Mouse (Mus musculus) adipocyte (in vitro differentiated cells): ENCODE results near the gene Ercc1.

ENCODE experiments used
- DNase-seq: peaks from one replicate; pipeline ENCODE4 v3.0.0-alpha.2; 2016; ENCODE audit warnings: low spot score

The Ercc1 gene

DNA sequence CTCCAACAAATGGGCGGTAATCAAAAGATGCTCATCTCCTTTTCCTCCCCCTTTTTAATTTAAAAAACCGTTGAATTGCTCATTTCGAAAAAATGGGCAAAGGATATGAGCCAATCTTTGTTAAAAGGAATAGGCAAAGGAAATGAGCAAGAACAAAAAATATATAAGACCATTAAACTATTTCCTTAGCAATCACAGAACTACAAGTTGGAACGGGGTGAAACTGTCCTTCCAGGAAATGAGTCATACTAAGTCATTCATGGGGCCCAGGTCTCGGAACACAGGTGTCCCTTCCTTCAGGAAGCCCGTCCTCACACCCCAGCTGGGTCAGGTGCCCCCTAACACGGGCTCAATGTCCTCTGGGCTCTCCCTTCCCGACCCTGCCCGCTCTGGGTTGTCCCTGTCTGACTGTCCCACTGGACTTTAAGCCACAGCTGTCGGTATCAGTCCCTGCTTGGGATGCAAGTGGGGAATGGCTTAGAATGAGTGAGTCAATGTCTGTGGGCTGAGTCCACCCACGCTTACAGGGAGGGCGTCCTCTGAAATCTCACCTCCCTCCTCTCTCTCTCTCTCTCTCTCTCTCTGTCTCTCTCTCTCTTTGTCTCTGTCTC is at the start of gene Ercc1:
TSS of gene Ercc1 (plus strand) at position 542 of the 611 bp plus-strand sequence.
- no peak for DNase-seq

DNA sequence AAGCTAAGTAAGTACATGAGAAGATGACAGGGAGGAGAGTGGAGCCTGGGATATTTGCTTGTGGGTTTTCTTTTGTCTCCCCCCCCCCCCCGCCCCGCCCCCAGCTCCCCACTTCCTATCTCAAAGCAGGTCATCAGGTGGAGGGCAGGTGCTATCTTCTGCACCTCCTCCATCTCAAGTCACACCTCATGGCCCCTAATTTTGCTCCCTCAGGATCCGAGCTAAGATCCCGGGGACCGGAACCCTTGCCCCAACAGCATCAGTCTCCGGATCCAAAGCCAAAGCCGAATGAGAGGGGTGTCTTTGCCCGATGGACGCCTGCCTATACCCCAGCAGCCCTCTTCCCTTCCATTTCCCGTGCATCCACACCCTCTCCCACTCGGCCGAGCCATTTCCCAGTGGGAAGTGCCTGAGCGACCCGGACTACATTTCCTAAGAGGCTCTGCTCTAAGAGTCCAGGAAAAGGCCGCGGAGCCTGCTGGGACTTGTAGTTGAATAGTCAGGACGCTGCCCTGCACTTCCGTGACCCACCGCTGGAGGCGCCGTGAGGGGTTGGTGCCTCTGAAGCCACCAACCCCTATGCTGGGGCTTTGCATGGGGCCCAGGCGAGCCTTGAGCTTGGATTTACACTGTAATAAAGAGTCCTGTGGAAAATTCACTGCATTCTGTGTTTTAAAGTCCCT is 48.9 kb upstream of the Ercc1 start:
- peak; percentile 91 for DNase-seq

DNA sequence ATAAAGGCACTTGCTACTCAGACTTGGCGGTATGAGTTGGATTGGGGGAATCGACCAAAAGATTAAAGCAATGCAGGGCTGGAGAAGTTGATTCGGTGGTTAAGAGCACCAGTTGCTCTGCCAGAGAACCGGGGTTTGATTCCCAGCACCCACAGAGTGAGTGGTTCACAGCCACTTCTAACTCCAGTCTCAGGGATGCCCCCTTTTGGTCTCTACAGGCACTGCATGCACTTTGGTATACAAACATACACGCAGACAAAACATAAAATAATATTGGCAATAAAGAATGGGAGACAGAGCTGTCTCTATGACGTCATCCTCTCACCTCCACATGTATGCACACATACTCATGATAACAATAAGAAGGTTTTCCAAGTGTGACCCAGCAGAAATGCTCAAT is 47.5 kb upstream of the Ercc1 start:
- no peak for DNase-seq

DNA sequence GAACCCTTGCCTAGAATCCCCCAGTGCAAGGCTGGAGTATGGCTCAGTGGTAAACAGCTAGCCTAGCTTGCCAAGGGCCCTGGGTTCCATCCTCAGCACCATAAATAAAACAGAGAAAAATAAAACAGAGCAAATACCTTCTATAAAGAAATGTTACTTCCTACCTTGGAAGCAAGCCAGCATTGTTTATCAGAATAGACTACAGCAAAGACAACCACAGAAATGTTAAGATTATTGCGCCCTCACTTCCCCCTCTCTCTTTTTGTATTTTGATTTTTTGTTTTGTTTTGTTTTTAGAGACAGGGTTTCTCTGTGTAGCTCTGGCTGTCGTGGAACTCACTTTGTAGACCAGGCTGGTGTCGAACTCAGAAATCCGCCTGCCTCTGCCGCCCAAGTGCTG is 46.8 kb upstream of the Ercc1 start:
- DNase-seq = no peak

DNA sequence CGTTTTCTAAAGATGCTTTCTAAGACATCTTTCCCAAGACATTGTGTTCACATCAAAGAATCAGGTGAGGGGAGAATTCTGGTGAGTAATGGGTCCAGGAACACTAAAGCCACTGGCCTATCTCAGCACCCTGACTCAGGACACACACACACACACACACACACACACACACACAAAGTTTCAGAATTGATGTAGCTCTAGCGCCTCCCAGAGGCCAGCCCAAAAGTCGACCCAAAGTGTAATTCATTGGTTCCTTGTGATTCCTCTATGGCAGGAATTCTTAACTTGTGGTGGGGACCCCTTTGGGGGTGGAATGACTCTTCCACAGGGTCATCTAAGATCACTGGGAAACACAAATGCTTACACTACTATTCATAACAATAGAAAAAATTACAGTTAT is 45.4 kb upstream of the Ercc1 start:
- peak; percentile 69 for DNase-seq

DNA sequence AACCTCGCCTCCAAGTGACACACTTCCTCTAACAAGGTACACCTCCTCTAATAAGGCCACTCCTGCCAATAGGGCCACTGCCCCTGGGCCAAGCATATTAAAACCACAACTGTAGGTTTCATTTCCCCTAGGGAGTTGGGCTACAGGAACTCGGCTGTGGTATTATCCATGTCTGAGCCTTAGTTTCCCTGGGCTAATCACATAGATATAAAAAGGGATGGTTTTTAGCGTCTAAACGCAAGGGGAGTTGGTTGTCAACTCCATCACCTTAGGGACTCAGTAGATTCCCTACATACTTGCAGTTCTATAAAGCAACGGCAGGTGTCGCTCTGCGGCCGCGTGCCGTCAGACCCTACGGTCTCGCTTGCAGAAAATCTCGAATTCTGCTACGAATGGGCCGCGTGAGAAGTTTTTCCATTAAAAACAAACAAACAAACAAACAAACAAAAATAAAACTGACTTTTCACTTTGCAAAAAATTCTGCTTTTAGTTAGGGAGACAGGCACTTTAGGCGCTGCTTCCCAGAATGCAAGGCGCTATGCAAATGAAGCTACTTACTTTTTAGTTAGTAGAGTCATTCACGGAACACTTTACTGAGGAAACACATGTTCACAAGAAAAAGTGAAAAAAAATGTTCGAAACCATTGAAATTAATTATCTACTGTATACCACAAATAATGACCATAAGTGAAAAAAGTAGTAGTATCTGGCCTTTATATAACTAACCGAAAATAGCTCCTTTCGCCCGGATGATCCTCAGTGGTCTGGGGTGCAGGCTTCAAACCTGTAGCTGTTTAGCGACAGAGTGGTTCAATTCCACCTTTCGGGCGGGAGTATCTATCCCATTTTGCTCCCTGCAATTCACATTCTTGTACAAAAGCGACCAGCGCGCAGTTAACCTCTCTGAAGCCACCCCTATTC is 43.8 kb upstream of the Ercc1 start:
- peak; percentile 76 for DNase-seq

DNA sequence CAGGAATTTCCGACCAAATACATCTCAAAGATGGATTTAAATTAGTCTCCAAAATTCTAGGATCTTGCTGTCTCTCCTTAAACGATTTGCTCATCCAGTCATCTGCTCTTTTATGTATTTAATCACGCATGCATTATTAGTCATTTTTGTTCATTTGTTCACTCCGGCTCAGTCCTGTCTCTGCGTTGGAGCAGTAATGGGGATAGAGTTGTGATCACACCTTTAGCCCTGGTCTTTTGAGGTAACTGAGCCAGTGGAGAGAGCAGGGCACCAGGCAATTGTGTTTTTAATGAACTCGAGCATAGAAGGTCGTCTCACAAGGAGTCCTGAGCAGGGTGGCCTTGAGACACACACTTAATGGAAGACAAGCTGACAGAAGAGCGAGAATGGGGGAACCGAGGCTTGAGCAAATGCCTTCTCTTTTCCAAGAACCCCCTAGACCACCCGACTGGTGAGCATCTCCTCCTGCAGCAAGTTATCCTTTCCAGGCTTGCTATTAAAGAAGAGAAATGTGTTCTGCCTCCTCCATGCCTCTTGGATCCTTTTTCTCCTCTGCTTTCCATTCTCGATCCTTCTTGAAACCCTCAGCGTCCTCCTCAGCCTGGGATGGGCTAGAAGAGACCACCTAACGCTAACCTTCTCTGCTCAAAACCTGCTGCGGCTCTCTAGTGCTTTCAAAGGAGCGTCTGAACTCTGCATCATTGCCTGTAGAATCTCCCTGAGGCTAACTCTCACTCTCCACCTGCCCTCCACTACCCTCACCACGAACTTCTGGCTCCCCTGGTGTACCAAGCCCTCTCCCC is 42.9 kb upstream of the Ercc1 start:
- DNase-seq = no peak

DNA sequence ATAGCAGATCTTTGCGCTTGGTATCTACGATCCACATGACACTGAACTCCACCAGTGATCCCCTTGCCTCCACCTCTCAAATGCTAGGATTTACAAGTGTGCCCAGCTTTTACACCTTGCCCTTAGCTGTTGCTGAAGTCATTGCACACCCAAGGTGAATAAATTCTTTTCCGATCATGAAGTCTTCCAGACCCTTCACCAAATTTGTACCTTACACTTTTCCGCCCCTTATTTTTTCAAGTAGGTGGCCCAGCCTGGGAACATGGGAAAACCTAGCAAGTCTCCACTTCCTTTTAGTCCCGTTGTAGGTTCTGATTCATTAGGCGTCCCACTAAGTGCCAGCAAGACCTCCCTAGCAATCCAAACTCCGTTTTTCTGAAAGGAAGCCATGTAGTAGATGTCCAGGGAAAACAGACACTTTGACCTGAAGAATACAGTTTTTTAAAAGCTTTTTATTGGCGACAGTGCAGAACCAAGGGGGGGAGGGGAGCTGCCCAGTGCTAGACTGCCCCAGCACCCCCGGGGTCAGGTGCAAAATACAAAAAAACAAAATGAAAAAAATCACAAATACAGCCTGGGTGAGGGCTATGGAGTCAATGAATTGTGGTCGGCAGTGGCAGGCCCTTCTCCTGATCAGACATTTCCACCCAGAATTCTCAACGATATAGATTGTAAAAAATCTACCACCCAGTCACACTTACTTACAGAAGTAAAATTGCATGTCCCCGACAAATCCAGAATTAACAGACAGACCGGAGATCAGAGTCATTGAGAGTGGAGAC is 42.1 kb upstream of the Ercc1 start:
- no peak for DNase-seq

DNA sequence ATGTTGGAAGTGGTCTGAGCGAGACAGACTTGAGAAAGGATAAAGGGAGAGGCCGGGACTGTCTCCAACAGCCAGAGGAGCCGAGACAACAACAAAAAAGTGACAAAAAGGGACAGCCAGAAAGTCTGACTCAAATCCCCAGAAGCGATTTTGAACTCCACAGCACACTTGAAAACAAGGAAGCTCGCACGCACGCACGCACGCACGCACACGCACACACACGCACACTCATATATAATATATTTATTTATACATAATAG is 41.6 kb upstream of the Ercc1 start:
- no peak for DNase-seq

DNA sequence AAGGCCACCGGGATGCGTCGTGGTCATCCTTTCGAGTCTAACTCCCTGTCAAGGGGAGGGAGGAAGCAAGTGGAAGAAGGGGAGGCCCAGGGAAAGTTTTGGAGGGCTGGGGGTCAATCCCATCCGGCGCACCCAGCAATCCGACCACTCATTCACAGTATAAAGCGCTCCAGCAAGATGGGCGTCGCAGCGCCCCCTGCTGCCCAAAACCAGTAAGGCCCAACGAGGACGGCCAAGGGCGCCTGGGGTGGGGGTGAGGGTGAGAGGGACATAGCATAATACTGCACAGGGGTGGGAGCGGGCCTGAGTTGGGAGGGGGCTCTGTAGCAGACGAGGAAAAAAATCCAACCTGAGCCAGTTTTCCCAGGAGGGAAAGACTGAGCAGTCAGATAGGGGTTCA is 40.8 kb upstream of the Ercc1 start:
- DNase-seq = no peak

DNA sequence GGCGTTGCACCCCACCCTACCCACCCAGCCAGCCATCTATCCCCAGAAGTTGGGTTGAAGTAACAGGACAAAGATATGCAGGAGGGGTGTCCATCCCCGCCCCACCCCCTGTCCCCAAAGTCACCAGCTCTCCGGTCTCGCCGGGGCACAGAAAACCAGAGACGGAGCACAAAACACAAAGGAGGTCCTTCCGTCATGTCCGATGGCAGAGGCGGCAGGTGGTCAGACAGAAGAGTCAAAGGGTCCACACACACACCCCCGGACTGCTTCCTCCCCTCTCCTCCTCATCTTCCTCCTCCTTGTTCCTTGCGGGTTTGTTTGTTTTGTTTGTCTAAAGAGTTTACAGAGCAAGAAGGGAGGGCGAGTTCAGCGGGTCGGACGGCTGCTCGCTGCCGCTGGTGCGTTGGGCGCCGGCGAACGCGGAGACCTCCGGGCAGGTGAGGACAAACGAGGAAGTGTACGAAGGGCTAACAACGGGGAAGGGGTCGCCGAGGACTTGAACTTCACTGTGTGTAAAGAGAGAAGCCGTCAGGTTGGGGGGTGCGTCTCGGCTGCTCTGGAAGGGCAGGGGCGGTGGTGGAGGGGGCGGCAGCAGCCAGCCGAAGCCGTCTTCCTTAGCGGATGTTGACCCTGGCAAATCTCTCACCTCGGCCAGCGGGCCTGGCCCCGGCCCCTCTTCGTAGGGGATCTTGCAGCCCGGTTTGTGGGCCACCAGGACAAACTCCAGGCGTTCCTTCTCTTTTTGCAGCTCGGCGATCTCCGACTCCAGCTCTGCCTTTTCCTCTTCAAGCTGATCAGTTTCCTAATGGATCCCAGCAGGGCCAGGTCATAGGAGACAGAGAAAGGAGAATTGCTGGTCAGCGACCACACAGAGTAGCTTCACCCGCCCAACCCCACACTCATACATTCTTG is 39.8 kb upstream of the Ercc1 start:
- no peak for DNase-seq

DNA sequence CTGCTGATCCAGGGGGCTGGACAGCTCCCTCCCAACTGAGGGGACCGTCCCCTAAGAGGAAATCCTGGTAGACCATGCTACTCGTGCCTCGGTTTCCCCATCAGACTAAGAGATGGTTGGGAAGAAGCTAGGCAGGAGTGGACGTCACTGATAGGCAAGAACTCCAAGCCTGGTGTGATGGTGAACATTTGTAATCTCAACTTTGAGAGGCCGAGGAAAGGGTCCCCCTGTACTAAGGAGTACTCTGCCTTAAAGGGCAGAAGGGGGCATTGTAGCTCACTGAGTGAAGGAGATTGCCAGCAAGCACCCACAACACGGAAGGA is 39.2 kb upstream of the Ercc1 start:
- no peak for DNase-seq

DNA sequence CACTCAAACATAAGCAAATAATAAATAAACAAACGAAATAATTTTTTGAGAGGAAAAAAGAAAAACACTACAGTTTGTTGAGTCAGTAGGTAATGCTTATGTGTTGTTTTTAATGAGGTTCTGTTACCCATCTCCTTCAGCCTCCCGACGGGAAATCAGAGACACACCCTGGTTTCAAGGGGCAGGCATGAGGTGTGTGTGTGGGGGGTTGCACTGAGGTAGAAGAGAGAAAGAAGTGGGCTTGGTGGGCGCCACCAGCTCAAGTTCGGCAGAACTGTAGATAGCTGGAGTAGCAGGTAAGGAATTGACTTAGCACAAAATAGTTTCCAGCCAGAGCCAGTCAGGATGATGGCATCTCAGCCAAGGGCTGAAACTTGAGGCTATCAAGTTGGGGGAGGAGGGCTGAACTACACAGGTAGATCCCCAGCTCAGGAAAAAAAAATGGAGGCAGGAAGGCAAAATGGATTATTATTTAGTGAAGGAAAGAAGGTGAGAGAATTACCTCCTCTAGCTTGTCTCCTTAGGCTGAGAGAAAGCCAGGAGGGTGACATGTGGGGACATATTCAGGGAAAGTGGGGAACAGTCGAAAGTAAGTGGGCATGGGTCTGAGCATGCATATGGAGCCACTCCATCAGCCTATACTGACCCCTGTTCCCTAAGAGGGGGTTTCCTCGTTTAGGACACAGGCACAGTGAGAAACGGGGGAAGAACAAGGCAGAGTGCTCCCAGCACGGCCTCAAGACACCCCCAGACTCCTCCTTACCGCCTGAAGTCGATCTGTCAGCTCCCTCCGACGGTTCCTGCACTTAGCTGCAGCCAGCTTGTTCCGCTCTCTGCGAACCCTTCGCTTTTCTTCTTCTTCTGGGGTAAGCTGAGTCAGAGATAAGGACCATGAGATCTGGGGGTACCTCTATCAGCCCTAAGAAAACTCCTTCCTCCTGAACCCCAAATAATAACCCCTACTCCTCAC is 38.5 kb upstream of the Ercc1 start:
- DNase-seq = no peak

DNA sequence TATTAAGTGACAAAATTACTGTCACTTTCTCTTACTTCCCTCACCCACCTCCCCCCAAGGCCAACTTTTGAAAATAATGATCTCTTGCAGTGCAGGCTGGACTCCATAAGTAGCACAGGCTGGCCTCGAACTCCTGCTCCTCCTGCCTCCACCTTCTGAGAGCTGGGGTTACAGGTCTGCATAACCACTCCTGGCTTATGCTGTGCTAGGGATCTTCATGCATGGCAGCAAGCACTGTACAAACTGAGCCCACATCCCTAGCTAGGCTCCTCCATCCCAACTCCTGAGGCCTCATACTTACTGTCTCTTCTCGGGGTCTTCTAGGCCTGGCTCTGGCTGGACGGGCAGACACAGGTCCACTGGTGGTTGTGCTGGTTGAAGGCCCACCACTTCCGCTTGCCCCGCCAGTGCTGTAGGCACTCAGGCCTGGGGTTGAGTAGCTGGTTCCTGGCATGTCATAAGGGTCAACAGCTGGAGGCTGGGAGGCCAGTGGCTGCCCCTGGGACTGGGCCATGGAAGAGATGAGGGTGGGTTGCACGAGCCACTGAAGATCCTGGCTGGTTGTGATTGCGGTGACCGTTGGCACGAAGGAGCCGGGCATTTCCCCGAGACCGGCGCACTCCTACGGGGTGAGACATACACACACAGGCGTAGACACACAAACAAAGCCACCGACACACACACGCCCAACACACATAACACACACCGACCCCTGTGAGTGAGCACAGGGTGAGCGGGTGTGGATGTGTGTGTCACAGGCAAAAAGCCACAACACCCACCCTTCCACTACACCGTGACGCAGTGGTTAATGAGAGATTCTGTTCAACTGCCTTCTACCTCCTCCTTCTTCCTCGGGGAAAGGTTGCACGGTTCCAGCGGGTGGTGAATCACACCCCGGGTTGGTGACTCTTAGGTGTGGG is 37.5 kb upstream of the Ercc1 start:
- no peak for DNase-seq

DNA sequence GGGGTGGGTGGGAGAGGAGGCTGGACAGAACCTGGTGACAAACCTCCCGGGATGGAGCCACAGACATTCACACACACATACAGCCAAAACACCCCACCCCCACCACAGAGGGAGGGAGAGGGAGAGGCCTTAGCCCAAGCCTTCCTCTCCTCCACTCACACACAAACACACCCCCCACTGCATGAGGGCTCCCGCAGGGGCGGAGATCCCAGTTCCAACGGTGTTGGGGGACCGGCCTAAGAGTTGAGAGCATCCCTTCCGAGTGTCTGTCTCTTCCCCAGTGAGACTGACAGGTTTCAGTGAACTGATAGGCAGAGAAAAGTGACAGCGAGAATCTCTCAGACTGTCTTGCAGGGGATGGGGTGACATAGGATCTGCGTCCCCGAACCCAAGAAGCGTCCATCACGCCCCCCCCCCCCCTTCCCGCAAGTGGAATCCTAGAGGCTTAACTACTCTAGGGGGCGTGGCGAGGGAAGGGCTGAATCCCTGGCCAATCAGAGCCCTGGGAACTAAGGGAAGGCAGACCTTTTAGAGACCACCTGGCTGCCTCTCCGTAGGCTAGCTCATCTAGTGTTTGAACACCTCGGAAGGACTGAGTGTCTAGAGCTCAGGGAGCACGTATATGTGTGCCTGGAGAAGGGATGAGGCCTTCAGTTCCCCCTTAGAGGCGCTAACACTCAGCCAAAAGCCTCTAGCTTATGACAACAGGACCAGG is 36.7 kb upstream of the Ercc1 start:
- DNase-seq = peak; percentile 72

DNA sequence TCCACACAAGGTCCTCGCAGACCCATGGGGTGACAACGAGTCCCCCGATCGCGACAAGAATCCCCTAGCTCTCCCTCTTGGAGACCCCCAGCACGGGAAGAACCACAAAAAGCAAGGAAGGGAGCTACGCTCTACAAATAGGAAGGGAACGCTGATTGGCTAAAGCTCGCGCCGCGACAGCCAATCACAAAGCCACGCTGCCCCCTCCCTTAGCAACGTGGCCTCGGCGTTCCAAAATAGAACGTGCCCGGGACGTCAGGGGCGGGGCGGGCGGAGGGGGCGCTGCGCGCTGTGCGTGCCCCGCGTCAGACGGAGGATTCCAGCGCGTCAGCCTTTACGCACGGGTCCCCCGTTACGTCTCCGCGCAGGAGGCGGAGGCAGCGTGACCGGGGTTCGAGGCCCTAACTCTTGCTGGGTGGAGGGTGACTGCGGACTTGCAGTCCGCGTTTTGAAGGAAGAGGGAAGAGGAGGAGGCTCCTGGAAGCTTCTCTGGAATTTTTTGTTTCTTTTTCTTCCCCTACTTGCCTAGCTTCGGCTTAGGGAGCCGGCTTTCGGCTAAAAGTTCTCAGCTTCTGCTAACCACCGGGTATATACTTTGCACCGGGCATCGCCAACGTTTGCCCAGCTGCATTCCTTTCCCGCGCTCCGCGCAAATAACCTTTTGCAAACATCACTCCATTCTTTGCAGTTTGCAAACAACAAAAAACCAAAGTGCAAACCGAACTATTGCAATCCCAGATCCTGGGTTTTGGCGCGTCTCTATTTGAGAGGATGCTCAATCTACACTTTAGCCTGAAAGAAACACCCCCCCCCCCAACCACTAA is 35.9 kb upstream of the Ercc1 start:
- peak; percentile 88 for DNase-seq
